Mouse (Mus musculus) small intestine, adult 2 months (tissue): ENCODE results near the gene H1foo. TPM values are rescaled to one million over a fixed set of nuclear protein-coding genes. Genes with fewer than 3 reads are reported as not detected.

ENCODE experiments used
- H3K27ac ChIP-seq: fragments of 200-500 bp; 2 replicates; pipeline ENCODE4 v1.5.1; 2012; ENCODE audit warnings: low read depth, low read length, control low read depth, inconsistent platforms; ENCODE audit not compliant: insufficient read depth
- H3K27me3 ChIP-seq: fragments of 200-500 bp; 2 replicates; pipeline ENCODE4 v1.6.1; 2012; ENCODE audit warnings: mild to moderate bottlenecking, moderate library complexity, low read length, inconsistent platforms; ENCODE audit not compliant: control insufficient read depth, insufficient read depth
- H3K36me3 ChIP-seq: fragments of 200-500 bp; 2 replicates; pipeline ENCODE4 v1.6.1; 2012; ENCODE audit warnings: mild to moderate bottlenecking, low read length, control low read depth, inconsistent platforms; ENCODE audit not compliant: control insufficient read depth, insufficient read depth
- H3K4me1 ChIP-seq: fragments of 200-500 bp; 2 replicates; pipeline ENCODE4 v1.6.1; 2012; ENCODE audit warnings: low read length, inconsistent platforms, mixed read lengths; ENCODE audit not compliant: control insufficient read depth, insufficient read depth, insufficient read length
- H3K4me3 ChIP-seq: fragments of 200-500 bp; 2 replicates; pipeline ENCODE4 v1.5.1; 2012; ENCODE audit warnings: low read depth, mild to moderate bottlenecking, control low read depth, inconsistent platforms, low read length, moderate library complexity
- CTCF ChIP-seq: fragments of 200-500 bp; IDR thresholded peaks from 2 replicates; pipeline ENCODE4 v1.5.1; 2012; ENCODE audit warnings: low read depth, mild to moderate bottlenecking, control low read depth, inconsistent platforms, low read length, moderate library complexity, mixed read lengths; ENCODE audit not compliant: insufficient replicate concordance, insufficient read length; ENCODE audit errors: extremely low read depth
- POLR2A ChIP-seq: fragments of 200-500 bp; IDR thresholded peaks from 2 replicates; pipeline ENCODE4 v1.6.1; 2012; ENCODE audit warnings: low read depth, mild to moderate bottlenecking, control low read depth, inconsistent platforms, low read length, moderate library complexity
- WGBS: fragments of 180-500 bp; shearing (Covaris S2); methylation state at CpG from one replicate; pipeline ENCODE4 v1.1.7; 2018; 5-methylcytosine and 5-hydroxymethylcytosine counted together
- polyA plus RNA-seq: library from polyadenylated mRNA; depleted of rRNA; stranded (reverse); fragments of >200 nt; gene quantifications from 2 replicates; pipeline ENCODE4 v1.2.3, GENCODE M21; 2012

H1foo gene
- polyA plus RNA-seq, 1 experiment: not detected

DNA sequence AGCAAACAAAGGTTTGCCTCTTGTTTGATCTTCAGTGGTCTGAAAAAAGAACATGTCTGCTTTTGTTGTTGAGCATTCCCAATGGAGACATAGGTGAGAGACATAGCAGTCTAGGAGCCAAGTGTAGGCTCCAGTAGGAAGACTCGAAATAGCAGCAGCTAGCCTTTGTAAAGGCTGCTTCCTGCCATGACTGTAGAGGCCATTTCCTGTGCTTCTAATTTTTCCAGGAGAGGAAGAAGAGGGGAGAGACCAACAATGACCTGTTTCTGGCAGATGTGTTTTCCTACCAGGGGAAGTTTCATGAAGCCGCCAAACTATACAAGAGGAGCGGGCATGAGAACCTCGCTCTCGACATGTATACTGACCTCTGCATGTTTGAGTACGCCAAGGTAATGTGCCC is 39.2 kb upstream of the H1foo start:
- H3K36me3 ChIP-seq: no peaks in the 10 kb centered on the region
- no peaks in the 10 kb centered on the region for H3K27me3 ChIP-seq
- peaks cover 4% of the 10 kb centered on the region; the same call in 1 of the 2 replicates for H3K4me1 ChIP-seq
- H3K4me3 ChIP-seq: no peak overlapping the region
- WGBS: 94% methylated on average over 6 of the region's 6 CpGs
- TF ChIP-seq POLR2A (no peak), CTCF (no peak)
- H3K27ac ChIP-seq: 0 out of 2 replicates have a peak overlapping the region, but pooled peaks have one; percentile 31

DNA sequence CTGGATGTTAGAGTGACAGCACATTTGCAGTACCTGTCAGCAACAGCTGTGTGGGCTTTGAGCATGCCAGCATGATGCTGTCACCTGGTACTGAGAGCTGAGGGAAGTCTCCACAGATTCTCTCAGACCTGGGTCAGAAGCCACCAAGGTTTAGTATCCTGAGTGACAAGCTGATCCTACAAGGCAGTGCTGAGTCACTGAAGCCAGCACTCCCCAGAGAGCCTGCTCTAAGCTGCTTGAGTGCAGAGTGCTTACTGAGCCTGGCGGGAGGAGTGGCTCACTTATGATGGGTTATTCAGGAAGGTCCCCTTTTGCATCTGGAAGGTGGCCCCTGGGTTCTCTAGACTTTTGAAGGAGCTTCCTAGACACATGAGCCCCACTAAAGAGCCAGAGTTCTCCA is 38.3 kb upstream of the H1foo start:
- 86% methylated on average over 1 of the region's 1 CpGs for WGBS
- H3K4me1 ChIP-seq: peaks cover 4% of the 10 kb centered on the region; the same call in 1 of the 2 replicates
- no peaks in the 10 kb centered on the region for H3K27me3 ChIP-seq
- TF ChIP-seq POLR2A: no peak
- no peak for TF ChIP-seq CTCF
- no peaks in the 10 kb centered on the region for H3K36me3 ChIP-seq
- H3K27ac ChIP-seq: no peak overlapping the region
- no peak overlapping the region for H3K4me3 ChIP-seq

GRCm38 (mm10) chr6:115906871-115907270 is 37.9 kb upstream of the H1foo start:
- H3K27ac ChIP-seq: no peak overlapping the region
- 86% methylated on average over 2 of the region's 2 CpGs for WGBS
- no peaks in the 10 kb centered on the region for H3K27me3 ChIP-seq
- TF ChIP-seq POLR2A: no peak
- no peak for TF ChIP-seq CTCF
- no peak overlapping the region for H3K4me3 ChIP-seq
- peaks cover 4% of the 10 kb centered on the region; the same call in 1 of the 2 replicates for H3K4me1 ChIP-seq
- H3K36me3 ChIP-seq: no peaks in the 10 kb centered on the region

DNA sequence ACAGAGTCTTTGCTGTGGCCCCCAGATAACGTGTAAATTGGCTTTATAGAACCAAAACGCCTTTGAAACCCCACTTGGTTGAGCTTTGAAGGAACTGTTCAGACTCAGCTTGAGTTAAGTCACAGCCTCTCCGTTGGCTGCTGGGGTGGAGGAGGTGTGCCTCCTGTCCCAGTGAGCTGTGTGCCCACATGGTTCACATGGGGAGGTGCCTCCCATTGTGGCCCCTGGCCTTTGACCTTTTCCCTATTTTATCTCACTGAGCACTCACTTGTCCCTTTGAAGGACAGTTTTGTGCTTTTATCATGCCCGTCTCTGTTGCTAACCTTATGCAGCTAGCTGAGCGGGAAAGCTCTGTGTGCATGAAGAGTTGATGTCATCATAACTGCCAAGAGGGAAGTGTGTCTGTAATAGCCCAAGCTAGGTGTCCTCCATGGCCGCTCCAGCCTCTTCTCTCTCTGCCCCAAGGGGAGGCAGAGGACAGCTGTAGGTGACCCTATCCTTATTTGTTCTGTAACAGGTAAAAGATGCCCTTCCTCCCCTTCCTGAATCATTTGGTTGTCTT is 36.2 kb upstream of the H1foo start:
- no peak overlapping the region for H3K4me3 ChIP-seq
- WGBS: 55% methylated on average over 6 of the region's 6 CpGs
- no peak for TF ChIP-seq POLR2A
- no peak for TF ChIP-seq CTCF
- 0 out of 2 replicates have a peak overlapping the region, but pooled peaks have one; percentile 12 for H3K27ac ChIP-seq
- no peaks in the 10 kb centered on the region for H3K27me3 ChIP-seq
- H3K36me3 ChIP-seq: no peaks in the 10 kb centered on the region
- H3K4me1 ChIP-seq: peaks cover 4% of the 10 kb centered on the region; the same call in 1 of the 2 replicates

DNA sequence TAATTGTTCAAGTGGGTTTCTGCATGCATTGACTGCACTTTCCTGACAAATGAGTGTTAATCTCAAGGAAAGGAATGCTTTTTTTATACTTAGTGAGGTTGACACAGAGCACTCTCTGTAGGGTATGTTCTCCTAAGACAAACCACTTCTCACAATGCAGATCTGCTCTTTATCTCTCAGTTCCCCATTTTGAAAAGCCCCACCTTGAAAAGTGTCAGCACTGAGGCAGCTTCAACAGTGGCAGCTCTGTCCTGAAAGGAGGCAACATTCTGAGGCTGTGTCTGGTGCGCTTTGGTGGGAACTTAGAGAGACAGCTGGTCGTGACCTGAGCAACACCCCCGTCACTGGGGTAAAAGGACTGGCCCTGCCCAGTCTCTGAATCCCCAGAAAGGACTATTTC is 35.7 kb upstream of the H1foo start:
- Histone ChIP-seq H3K27ac (peak overlapping the region; percentile 12; the same call in 1 of the 2 replicates), H3K4me3 (no peak overlapping the region), H3K36me3 (no peaks in the 10 kb centered on the region), H3K27me3 (no peaks in the 10 kb centered on the region), H3K4me1 (peaks cover 4% of the 10 kb centered on the region; the same call in 1 of the 2 replicates)
- TF ChIP-seq CTCF: no peak
- no peak for TF ChIP-seq POLR2A
- 92% methylated on average over 3 of the region's 3 CpGs for WGBS

DNA sequence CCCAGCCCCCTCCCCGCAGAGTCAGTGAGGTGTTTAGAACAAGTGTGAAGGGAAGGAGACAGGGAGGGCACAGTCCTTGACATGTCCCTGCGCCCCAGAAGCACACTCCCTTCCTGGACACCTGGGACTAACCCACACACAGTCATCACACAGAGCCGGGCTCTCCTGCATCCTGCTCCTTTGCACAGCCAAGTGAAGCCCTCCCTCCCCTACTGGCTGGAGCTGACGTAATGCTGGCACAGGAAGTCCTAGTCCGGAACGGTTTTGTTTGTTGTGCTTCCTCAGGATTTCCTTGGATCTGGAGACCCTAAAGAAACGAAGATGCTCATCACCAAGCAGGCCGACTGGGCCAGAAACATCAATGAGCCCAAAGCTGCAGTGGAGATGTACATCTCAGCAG is 34.8 kb upstream of the H1foo start:
- Histone ChIP-seq H3K27ac (0 out of 2 replicates have a peak overlapping the region, but pooled peaks have one; percentile 56), H3K4me1 (peaks cover 4% of the 10 kb centered on the region; the same call in 1 of the 2 replicates), H3K27me3 (no peaks in the 10 kb centered on the region), H3K4me3 (no peak overlapping the region), H3K36me3 (no peaks in the 10 kb centered on the region)
- 72% methylated on average over 8 of the region's 8 CpGs for WGBS
- TF ChIP-seq CTCF (no peak), POLR2A (no peak)

- H3K36me3 ChIP-seq: no peaks in the 10 kb centered on the region
- TF ChIP-seq POLR2A (no peak), CTCF (no peak)
- WGBS: 91% methylated on average over 6 of the region's 6 CpGs
- H3K4me3 ChIP-seq: no peak overlapping the region
- peaks cover 4% of the 10 kb centered on the region; the same call in 1 of the 2 replicates for H3K4me1 ChIP-seq
- no peaks in the 10 kb centered on the region for H3K27me3 ChIP-seq
- H3K27ac ChIP-seq: no peak overlapping the region
Observed at GRCm38 (mm10) chr6:115911763-115912162, 33.0 kb upstream of the H1foo start.
